Comparison of ENCODE assay signal across 21 mouse cellular contexts in genomic region chr13:114095440-114095839, GRCm38 (mm10).
A peak's percentile ranks its signal among the peaks of the same experiment; 100 is the strongest.
DNase-seq lines count a peak whose midpoint lies in the region; TF ChIP-seq lines count a peak whose summit lies in the region.
"Had no signal": no experiment of that assay in that cellular context is flagged by ENCODE, and none has a peak within 500 bp of the region (broad histone marks: within the 10 kb centered on the region; RNA-seq: fewer than 3 reads in every experiment).

No protein-coding gene starts in this region.

- H3K4me1 ChIP-seq in CH12.LX (ENCODE audit: control insufficient read depth in 1 of 2, insufficient read depth in 2 of 2) (peaks cover 0 to 21% of the 10 kb centered on the region in 2 experiments; a peak in 2 of 4 replicates), MEL (ENCODE audit: control insufficient read depth in 1 of 2, insufficient read depth in 2 of 2, low read length in 2 of 2) (peaks cover 0 to 5% of the 10 kb centered on the region in 2 experiments; a peak in 3 of 4 replicates)

- H3K9ac ChIP-seq in CH12.LX (ENCODE audit: insufficient read depth, low read depth) = no peak overlapping the region
- no peak overlapping the region for H3K9ac ChIP-seq in MEL (ENCODE audit: control insufficient read depth, low read depth, low read length, poor library complexity, severe bottlenecking)
- H3K9ac ChIP-seq: embryonic facial prominence, embryonic 12.5 days; forebrain, embryonic 13.5 days; forebrain, embryonic 15.5 days; forebrain, postnatal 0 days had no signal

- TF ChIP-seq EP300 in CH12.LX (IDR thresholded peaks at IDR 0.05; ENCODE audit: low read length) (no peak), MEL (IDR thresholded peaks at IDR 0.05; ENCODE audit: low read depth in 1 of 2, low read length in 2 of 2) (no peak)

- dilution Hi-C loops in CH12.LX (cut with MboI; ENCODE audit: extremely low pct_ligation_motif_present, extremely low pct_unique_long_range_greater_than_20kb, low sequenced_read_pairs) = no loop called here

- in situ Hi-C loops in CH12.LX (cut with MboI; ENCODE audit: low pct_ligation_motif_present, low pct_unique_long_range_greater_than_20kb, low sequenced_read_pairs) = loop anchor here (25.0 kb wide), 2 partner anchors 208 to 392 kb away; no protein-coding TSS in a partner anchor

- H3K4me3 ChIP-seq in gastrocnemius, adult 2 months = no peak overlapping the region
- H3K4me3 ChIP-seq in CH12.LX (replicated peaks in 1 of 3; ENCODE audit: low read depth in 2 of 3, low read length in 2 of 3, poor library complexity in 1 of 3) (no peak overlapping the region), MEL (ENCODE audit: control insufficient read depth in 1 of 2, insufficient read depth in 1 of 2, low read depth in 2 of 2, low read length in 2 of 2) (no peak overlapping the region)
- H3K4me3 ChIP-seq: embryonic facial prominence, embryonic 10.5 days; embryonic facial prominence, embryonic 12.5 days; forebrain, embryonic 13.5 days; forebrain, embryonic 15.5 days had no signal

- H3K27me3 ChIP-seq in CH12.LX (replicated peaks) (no peaks in the 10 kb centered on the region), MEL (ENCODE audit: control insufficient read depth in 1 of 2, insufficient read depth in 2 of 2, low read length in 2 of 2) (no peaks in the 10 kb centered on the region)
- H3K27me3 ChIP-seq: embryonic facial prominence, embryonic 12.5 days; forebrain, embryonic 13.5 days; forebrain, embryonic 15.5 days had no signal

- H3K79me2 ChIP-seq in CH12.LX (replicated peaks; ENCODE audit: control insufficient read depth, extremely low read depth, insufficient read depth, poor library complexity, severe bottlenecking) (no peaks in the 10 kb centered on the region), MEL (ENCODE audit: control insufficient read depth, insufficient read depth, low read length, poor library complexity) (no peaks in the 10 kb centered on the region)

- H3K27ac ChIP-seq in gastrocnemius, adult 2 months = peak overlapping the region; percentile 48; the same call in 1 of the 2 replicates
- no peak overlapping the region for H3K27ac ChIP-seq in CH12.LX (ENCODE audit: insufficient read depth, low read depth)
- no peak overlapping the region for H3K27ac ChIP-seq in MEL (ENCODE audit: control insufficient read depth, low read depth, low read length)
- H3K27ac ChIP-seq: embryonic facial prominence, embryonic 10.5 days; embryonic facial prominence, embryonic 12.5 days; forebrain, embryonic 13.5 days; forebrain, embryonic 15.5 days had no signal

- TF ChIP-seq CTCF in gastrocnemius, adult 2 months (IDR thresholded peaks at IDR 0.05) = no peak
- TF ChIP-seq CTCF in CH12.LX (conservative IDR thresholded peaks at IDR 0.05 in 1 of 2, IDR thresholded peaks at IDR 0.05 in 1 of 2; ENCODE audit: low read depth in 2 of 2, low read length in 2 of 2) = no peak
- no peak for TF ChIP-seq CTCF in MEL (IDR thresholded peaks at IDR 0.05 in 2 of 3, conservative IDR thresholded peaks at IDR 0.05 in 1 of 3; ENCODE audit: control insufficient read depth in 1 of 3, insufficient read depth in 1 of 3, low read depth in 2 of 3, low read length in 3 of 3, poor library complexity in 1 of 3, severe bottlenecking in 1 of 3)

- H3K36me3 ChIP-seq in CH12.LX (replicated peaks in 1 of 2; ENCODE audit: control insufficient read depth in 1 of 2, insufficient read depth in 1 of 2, low read length in 1 of 2) (no peaks in the 10 kb centered on the region), MEL (ENCODE audit: control insufficient read depth in 1 of 2, insufficient read depth in 2 of 2, low read length in 2 of 2) (peaks cover 0 to 6% of the 10 kb centered on the region in 2 experiments; a peak in 1 of 4 replicates)
- H3K36me3 ChIP-seq: embryonic facial prominence, embryonic 10.5 days; embryonic facial prominence, embryonic 12.5 days; forebrain, embryonic 15.5 days had no signal

- H3K9me3 ChIP-seq in CH12.LX (replicated peaks; ENCODE audit: low read length) (no peaks in the 10 kb centered on the region), MEL (replicated peaks; ENCODE audit: insufficient read depth, low read length) (no peaks in the 10 kb centered on the region)
- H3K9me3 ChIP-seq: embryonic facial prominence, embryonic 10.5 days; embryonic facial prominence, embryonic 12.5 days; forebrain, embryonic 13.5 days; forebrain, embryonic 15.5 days; G1E had no signal

- no peak overlapping the region for H3K4me2 ChIP-seq in CH12.LX (ENCODE audit: insufficient read depth, low read depth, poor library complexity, severe bottlenecking)
- H3K4me2 ChIP-seq: embryonic facial prominence, embryonic 12.5 days; forebrain, embryonic 13.5 days; forebrain, embryonic 15.5 days had no signal

- no peak for TF ChIP-seq POLR2A in CH12.LX (IDR thresholded peaks at IDR 0.05; ENCODE audit: low read depth, low read length)
- TF ChIP-seq POLR2A in MEL (IDR thresholded peaks at IDR 0.05; ENCODE audit: control insufficient read depth in 1 of 2, insufficient read depth in 1 of 2, low read depth in 1 of 2, low read length in 2 of 2, poor library complexity in 1 of 2) = no peak

- TF ChIP-seq RAD21 in CH12.LX (IDR thresholded peaks at IDR 0.05; ENCODE audit: low read depth, low read length) (no peak), MEL (IDR thresholded peaks at IDR 0.05; ENCODE audit: low read depth, low read length) (no peak)

- intact Hi-C loops in gastrocnemius, adult 2 months (cut with DNase I) = no loop called here
- intact Hi-C loops in gastrocnemius, postnatal 36 days (cut with DNase I) = no loop called here

- DNase-seq in gastrocnemius, adult 2 months = no peak
- no peak for DNase-seq in gastrocnemius, postnatal 36 days
- DNase-seq in CH12.LX (ENCODE audit: extremely low read depth) (no peak), MEL (ENCODE audit: low read depth, low spot score) (no peak)
- DNase-seq in cerebellum, postnatal 36 days = no peak
- no peak for DNase-seq in urinary bladder, postnatal 4 days (ENCODE audit: low spot score in 2 of 2)
- DNase-seq: adrenal gland, adult 2 months; adrenal gland, postnatal 10 days; adrenal gland, postnatal 25 days; B cell, adult 2 months; cerebellum, adult 11-12 months; cerebellum, adult 2 months; cerebellum, adult 9-10 months; cerebellum, postnatal 10 days; cerebellum, postnatal 25 days; forebrain, postnatal 0 days had no signal

TF ChIP-seq in CH12.LX, 34 proteins besides CTCF, POLR2A, EP300 and RAD21:
- TF ChIP-seq MAFK (IDR thresholded peaks at IDR 0.05; ENCODE audit: insufficient replicate concordance, low read length) (peak; percentile 61; the same call in 1 of the 2 replicates), ZNF384 (IDR thresholded peaks at IDR 0.05; ENCODE audit: low read depth, low read length) (no peak)

TF ChIP-seq in MEL, 35 proteins besides CTCF, POLR2A, EP300 and RAD21:
- no peak for TF ChIP-seq ZMIZ1 (IDR thresholded peaks at IDR 0.05; ENCODE audit: low read depth, low read length)
- no peak for TF ChIP-seq E2F4 (IDR thresholded peaks at IDR 0.05; ENCODE audit: borderline replicate concordance, low read depth, low read length)
- TF ChIP-seq MYC (IDR thresholded peaks at IDR 0.05; ENCODE audit: low read depth, low read length) = no peak
- TF ChIP-seq ETS1 (IDR thresholded peaks at IDR 0.05; ENCODE audit: low read depth, low read length) = no peak
- TF ChIP-seq KAT2A (conservative IDR thresholded peaks at IDR 0.05; ENCODE audit: low read depth, low read length) = no peak
- peak; percentile 64; the same call in 1 of the 2 replicates for TF ChIP-seq MAFK (IDR thresholded peaks at IDR 0.05; ENCODE audit: borderline replicate concordance, low read depth, low read length)
- no peak for TF ChIP-seq NELFE (IDR thresholded peaks at IDR 0.05; ENCODE audit: low read depth, low read length)
- TF ChIP-seq POLR2AphosphoS5 (IDR thresholded peaks at IDR 0.05; ENCODE audit: borderline replicate concordance, low read depth, low read length) = no peak
